Mouse (Mus musculus) ES-E14 (cell line): ENCODE data around the gene Cyld. TPM values are rescaled to one million over a fixed set of nuclear protein-coding genes. Genes with fewer than 3 reads are reported as not detected.
"Not testable (repeated sequence)": the region's sequence is repeated elsewhere in the genome, so short reads cannot be mapped to it uniquely, and the experiment has no call there.

ENCODE experiments used
- DNase-seq: peaks from one replicate; pipeline ENCODE4 v3.0.0-alpha.2; 2013; ENCODE audit warnings: low read depth, low spot score
- H3K27ac ChIP-seq: 2 replicates; pipeline ENCODE4 v1.5.1; 2012; ENCODE audit warnings: low read depth, mild to moderate bottlenecking, low read length, moderate library complexity, mixed read lengths; ENCODE audit not compliant: poor library complexity, insufficient read depth, severe bottlenecking
- H3K36me3 ChIP-seq: 2 replicates; pipeline ENCODE4 v1.6.1; 2012; ENCODE audit warnings: mild to moderate bottlenecking, low read length, moderate library complexity, mixed read lengths; ENCODE audit not compliant: control insufficient read depth, poor library complexity, insufficient read depth, severe bottlenecking
- H3K4me1 ChIP-seq, 2 experiments: fragments of 150-350 bp in 1 of 2; sonication (generic) in 1 of 2; 2 replicates each; pipeline ENCODE4 v1.6.1; 2012; ENCODE audit warnings: low read length in 2 of 2, mild to moderate bottlenecking in 1 of 2, mixed read lengths in 1 of 2; ENCODE audit not compliant: control insufficient read depth in 2 of 2, insufficient read depth in 2 of 2, poor library complexity in 1 of 2
- H3K4me3 ChIP-seq, 2 experiments: fragments of 150-350 bp in 1 of 2; sonication (generic) in 1 of 2; 2 replicates each; pipeline ENCODE4 v1.5.1; 2012; ENCODE audit warnings: low read length in 2 of 2, low read depth in 1 of 2, mild to moderate bottlenecking in 1 of 2, mixed read lengths in 1 of 2; ENCODE audit not compliant: insufficient read depth in 1 of 2, poor library complexity in 1 of 2, severe bottlenecking in 1 of 2
- H3K9ac ChIP-seq: 2 replicates; pipeline ENCODE4 v1.6.1; 2012; ENCODE audit warnings: low read depth, mild to moderate bottlenecking, low read length, mixed read lengths; ENCODE audit not compliant: poor library complexity, insufficient read depth, severe bottlenecking
- H3K9me3 ChIP-seq: fragments of 150-350 bp; sonication (generic); 2 replicates; pipeline ENCODE4 v1.6.1; 2012; ENCODE audit warnings: low read depth, mild to moderate bottlenecking, low read length; ENCODE audit not compliant: control insufficient read depth, insufficient read depth
- CHD2 ChIP-seq: IDR thresholded peaks from 2 replicates; pipeline ENCODE4 v1.6.1; 2014; ENCODE audit warnings: mild to moderate bottlenecking, low read depth, low read length, inconsistent platforms
- HCFC1 ChIP-seq: IDR thresholded peaks from 2 replicates; pipeline ENCODE4 v1.6.1; 2012; ENCODE audit warnings: low read length, inconsistent platforms, borderline replicate concordance; ENCODE audit not compliant: insufficient read depth
- MAFK ChIP-seq: IDR thresholded peaks from 2 replicates; pipeline ENCODE4 v1.6.1; 2014; ENCODE audit warnings: mild to moderate bottlenecking, low read depth, low read length, inconsistent platforms; ENCODE audit not compliant: insufficient read depth
- ZC3H11A ChIP-seq: IDR thresholded peaks from 2 replicates; pipeline ENCODE4 v1.6.1; 2012; ENCODE audit warnings: low read depth, mild to moderate bottlenecking, inconsistent platforms, low read length, borderline replicate concordance
- ZNF384 ChIP-seq: IDR thresholded peaks from 2 replicates; pipeline ENCODE4 v1.6.1; 2012; ENCODE audit warnings: low read depth, low read length, inconsistent platforms
- in situ Hi-C, 2 experiments: fragments of 600-800 bp; cut with MboI; formaldehyde crosslinking; loops; one replicate each; pipeline ENCODE4 v1.15.1; 2025; ENCODE audit warnings: low sequenced_read_pairs in 2 of 2, inconsistent platforms in 1 of 2; ENCODE audit not compliant: unreplicated experiment in 2 of 2
- total RNA-seq: library from RNA; depleted of rRNA; stranded (reverse); fragments of 300-350 nt; gene quantifications from 2 replicates; pipeline ENCODE4 v1.2.3, GENCODE M21; 2012

Cyld gene
- total RNA-seq, 1 experiment, result 9.1 TPM

- H3K36me3 ChIP-seq, result no peaks in the 10 kb centered on the region; the same call in 1 of the 2 replicates
- no peak overlapping the region for H3K9ac ChIP-seq
- H3K9me3 ChIP-seq, result peaks cover 4% of the 10 kb centered on the region; the same call in 1 of the 2 replicates
- TF ChIP-seq MAFK (no peak), CHD2 (no peak), ZNF384 (no peak), ZC3H11A (no peak)
- DNase-seq, result no peak
- no peak overlapping the region for H3K4me3 ChIP-seq
- H3K27ac ChIP-seq, result no peak overlapping the region; the same call in 1 of the 2 replicates
- in situ Hi-C loops, result no loop called here
- H3K4me1 ChIP-seq, result no peaks in the 10 kb centered on the region
Observed at GRCm38 (mm10) chr8:88774593-88775297, 77.9 kb downstream of the Cyld start.

GRCm38 (mm10) chr8:88775298-88775646, 78.4 kb downstream of the Cyld start:
- no peak for TF ChIP-seq MAFK
- TF ChIP-seq CHD2, result no peak

GRCm38 (mm10) chr8:88780142-88780541, 83.3 kb downstream of the Cyld start:
- Histone ChIP-seq H3K4me3 (no peak overlapping the region), H3K9ac (no peak overlapping the region), H3K9me3 (no peaks in the 10 kb centered on the region), H3K4me1 (no peaks in the 10 kb centered on the region), H3K36me3 (no peaks in the 10 kb centered on the region), H3K27ac (no peak overlapping the region)
- no peak for TF ChIP-seq HCFC1
- no peak for TF ChIP-seq ZC3H11A
- no peak for TF ChIP-seq ZNF384
- no peak for TF ChIP-seq CHD2
- no peak for TF ChIP-seq MAFK
- in situ Hi-C loops, result no loop called here
- DNase-seq, result peak; percentile 6

More at GRCm38 (mm10) chr8:88775298-88775646, 78.4 kb downstream of the Cyld start:
- Histone ChIP-seq H3K27ac (no peak overlapping the region), H3K4me3 (no peak overlapping the region), H3K9ac (no peak overlapping the region), H3K36me3 (no peaks in the 10 kb centered on the region; the same call in 1 of the 2 replicates), H3K4me1 (no peaks in the 10 kb centered on the region), H3K9me3 (peaks cover 4% of the 10 kb centered on the region; the same call in 1 of the 2 replicates)
- DNase-seq, result no peak
- in situ Hi-C loops, result no loop called here

DNA sequence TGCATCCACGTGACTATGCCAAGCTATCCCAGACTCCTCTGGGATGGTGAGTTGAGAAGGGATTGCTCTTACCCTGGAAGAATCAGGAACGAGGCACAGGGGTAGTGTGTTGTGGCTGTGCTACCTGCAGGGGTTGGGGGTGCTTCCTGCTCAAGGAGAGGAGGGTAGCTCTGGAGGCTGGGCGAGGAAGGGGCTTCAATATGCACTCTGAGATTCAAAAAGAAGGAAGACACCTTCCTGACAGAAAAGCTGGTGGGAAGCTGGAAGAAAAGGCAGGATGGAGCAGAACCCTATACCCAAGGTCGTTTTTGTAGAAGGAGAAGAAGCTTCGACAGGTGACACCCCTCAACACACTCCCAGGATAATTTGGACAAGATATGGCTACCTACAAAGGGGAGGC, 84.5 kb downstream of the Cyld start:
- TF ChIP-seq CHD2 (no peak), ZC3H11A (no peak), HCFC1 (no peak), MAFK (no peak), ZNF384 (no peak)
- no peak for DNase-seq
- in situ Hi-C loops, result no loop called here
- Histone ChIP-seq H3K27ac (no peak overlapping the region), H3K9ac (no peak overlapping the region), H3K4me3 (no peak overlapping the region), H3K4me1 (no peaks in the 10 kb centered on the region), H3K36me3 (no peaks in the 10 kb centered on the region), H3K9me3 (no peaks in the 10 kb centered on the region)

GRCm38 (mm10) chr8:88783722-88784121, 86.9 kb downstream of the Cyld start:
- Histone ChIP-seq H3K4me3 (no peak overlapping the region), H3K27ac (no peak overlapping the region), H3K36me3 (no peaks in the 10 kb centered on the region), H3K9me3 (no peaks in the 10 kb centered on the region), H3K9ac (no peak overlapping the region), H3K4me1 (no peaks in the 10 kb centered on the region)
- DNase-seq, result no peak
- TF ChIP-seq ZC3H11A (no peak), ZNF384 (no peak), CHD2 (no peak)
- in situ Hi-C loops, result no loop called here

DNA sequence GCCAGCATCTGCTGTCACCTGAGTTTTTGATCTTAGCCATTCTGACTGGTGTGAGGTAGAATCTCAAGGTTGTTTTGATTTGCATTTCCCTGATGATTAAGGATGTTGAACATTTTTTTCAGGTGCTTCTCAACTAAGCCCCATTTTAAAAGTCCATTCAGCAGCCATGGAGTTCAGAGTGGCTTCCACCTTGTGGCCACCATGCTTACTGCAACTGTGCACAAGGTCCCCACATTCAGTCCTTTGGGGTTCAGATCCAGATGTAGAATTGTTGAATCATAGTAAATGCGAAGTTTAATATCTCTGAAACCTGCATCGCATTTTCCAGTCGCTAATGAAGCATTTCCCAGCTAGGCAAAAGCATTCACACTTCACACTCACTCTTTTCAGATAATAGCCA, 91.5 kb downstream of the Cyld start:
- H3K4me3 ChIP-seq, H3K9me3 ChIP-seq, in situ Hi-C loops, H3K4me1 ChIP-seq, H3K27ac ChIP-seq, DNase-seq, H3K9ac ChIP-seq, H3K36me3 ChIP-seq: not testable (repeated sequence)
